Mouse (Mus musculus) small intestine, adult 2 months (tissue): ENCODE measurements at regions not wholly inside any gene's neighbourhood (a gene's known extent, or its start where the extent isn't known, plus 50 kb on each side); places are given as distances from the start of the nearest gene placed in this dataset.
A peak's percentile ranks its signal among the peaks of the same experiment; 100 is the strongest.

ENCODE experiments used
- H3K27ac ChIP-seq: fragments of 200-500 bp; 2 replicates; pipeline ENCODE4 v1.5.1; 2012; ENCODE audit warnings: low read depth, low read length, control low read depth, inconsistent platforms; ENCODE audit not compliant: insufficient read depth
- H3K27me3 ChIP-seq: fragments of 200-500 bp; 2 replicates; pipeline ENCODE4 v1.6.1; 2012; ENCODE audit warnings: mild to moderate bottlenecking, moderate library complexity, low read length, inconsistent platforms; ENCODE audit not compliant: control insufficient read depth, insufficient read depth
- H3K36me3 ChIP-seq: fragments of 200-500 bp; 2 replicates; pipeline ENCODE4 v1.6.1; 2012; ENCODE audit warnings: mild to moderate bottlenecking, low read length, control low read depth, inconsistent platforms; ENCODE audit not compliant: control insufficient read depth, insufficient read depth
- H3K4me1 ChIP-seq: fragments of 200-500 bp; 2 replicates; pipeline ENCODE4 v1.6.1; 2012; ENCODE audit warnings: low read length, inconsistent platforms, mixed read lengths; ENCODE audit not compliant: control insufficient read depth, insufficient read depth, insufficient read length
- H3K4me3 ChIP-seq: fragments of 200-500 bp; 2 replicates; pipeline ENCODE4 v1.5.1; 2012; ENCODE audit warnings: low read depth, mild to moderate bottlenecking, control low read depth, inconsistent platforms, low read length, moderate library complexity
- CTCF ChIP-seq: fragments of 200-500 bp; IDR thresholded peaks from 2 replicates; pipeline ENCODE4 v1.5.1; 2012; ENCODE audit warnings: low read depth, mild to moderate bottlenecking, control low read depth, inconsistent platforms, low read length, moderate library complexity, mixed read lengths; ENCODE audit not compliant: insufficient replicate concordance, insufficient read length; ENCODE audit errors: extremely low read depth
- POLR2A ChIP-seq: fragments of 200-500 bp; IDR thresholded peaks from 2 replicates; pipeline ENCODE4 v1.6.1; 2012; ENCODE audit warnings: low read depth, mild to moderate bottlenecking, control low read depth, inconsistent platforms, low read length, moderate library complexity
- WGBS: fragments of 180-500 bp; shearing (Covaris S2); methylation state at CpG from one replicate; pipeline ENCODE4 v1.1.7; 2018; 5-methylcytosine and 5-hydroxymethylcytosine counted together

DNA sequence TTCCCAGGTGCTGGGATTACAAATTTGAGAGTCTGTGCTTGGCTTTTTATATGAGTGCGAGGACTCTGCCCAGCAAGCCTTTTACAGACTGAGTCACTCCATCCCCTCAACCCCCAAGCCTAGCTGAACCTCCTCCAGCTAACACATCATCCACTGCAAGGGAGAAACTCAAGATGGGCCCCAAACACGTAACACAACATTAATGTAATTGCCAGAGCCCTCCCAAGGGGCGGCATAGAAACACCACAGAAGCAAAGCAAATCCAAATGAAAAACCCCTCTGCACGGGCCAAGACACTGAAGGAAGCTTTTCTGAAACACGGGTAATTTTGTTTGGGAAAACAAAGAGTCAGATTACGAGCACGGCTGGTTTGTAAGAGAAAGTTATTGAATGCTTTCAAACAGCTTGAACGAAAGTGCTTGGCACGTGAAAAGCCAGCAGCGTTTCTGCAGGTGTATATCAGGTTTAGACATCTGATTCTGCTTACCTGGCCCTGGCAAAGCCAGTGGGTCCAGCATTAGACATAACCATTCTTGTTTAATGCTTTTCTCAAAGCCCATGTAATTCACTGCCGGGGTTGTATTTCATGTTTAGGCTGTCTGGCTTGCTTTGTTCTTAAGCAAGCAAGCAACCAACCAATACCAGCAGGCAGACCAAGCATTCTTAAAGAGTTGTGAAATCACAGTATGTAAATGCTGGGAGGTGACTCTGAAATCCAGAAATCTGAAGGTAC is 132.8 kb downstream of the Ets2 start:
- no peaks in the 10 kb centered on the region for H3K27me3 ChIP-seq
- H3K36me3 ChIP-seq: no peaks in the 10 kb centered on the region
- TF ChIP-seq POLR2A (no peak), CTCF (no peak)
- peaks cover 12% of the 10 kb centered on the region for H3K4me1 ChIP-seq
- 81% methylated on average over 11 of the region's 11 CpGs for WGBS
- H3K27ac ChIP-seq: no peak overlapping the region
- no peak overlapping the region for H3K4me3 ChIP-seq

- Histone ChIP-seq H3K27me3 (no peaks in the 10 kb centered on the region), H3K36me3 (no peaks in the 10 kb centered on the region), H3K27ac (no peak overlapping the region), H3K4me1 (peaks cover 12% of the 10 kb centered on the region), H3K4me3 (no peak overlapping the region)
- WGBS: 82% methylated on average over 10 of the region's 10 CpGs
- TF ChIP-seq CTCF (no peak), POLR2A (no peak)
Measured at GRCm38 (mm10) chr16:95833455-95833854, 131.6 kb downstream of the Ets2 start.

DNA sequence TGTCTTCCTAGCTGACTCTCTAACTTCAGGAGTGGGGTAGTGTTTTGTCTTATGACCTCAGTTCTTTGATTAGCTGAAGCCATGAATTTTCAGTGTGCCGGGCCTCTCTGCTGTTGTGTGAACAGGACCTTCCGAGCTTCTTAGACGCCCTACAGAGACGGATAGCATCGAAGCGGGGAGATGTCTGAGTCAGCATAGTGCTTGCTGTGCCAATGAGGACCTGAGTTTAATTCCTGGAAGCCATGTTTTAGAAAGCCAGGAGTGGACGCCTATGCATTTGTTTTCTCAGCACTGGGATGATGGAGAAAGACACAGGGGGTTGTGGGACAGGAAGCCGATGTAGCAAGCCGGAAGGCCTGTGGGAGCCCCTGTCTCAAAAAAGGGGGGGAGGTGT is 130.5 kb downstream of the Ets2 start:
- TF ChIP-seq POLR2A (no peak), CTCF (no peak)
- 88% methylated on average over 9 of the region's 9 CpGs for WGBS
- Histone ChIP-seq H3K4me3 (no peak overlapping the region), H3K27ac (no peak overlapping the region), H3K4me1 (peaks cover 12% of the 10 kb centered on the region), H3K27me3 (no peaks in the 10 kb centered on the region), H3K36me3 (no peaks in the 10 kb centered on the region)

- H3K4me1 ChIP-seq: peaks cover 12% of the 10 kb centered on the region
- peak overlapping the region; percentile 2; the same call in 1 of the 2 replicates for H3K27ac ChIP-seq
- no peak overlapping the region for H3K4me3 ChIP-seq
- no peaks in the 10 kb centered on the region for H3K27me3 ChIP-seq
- H3K36me3 ChIP-seq: no peaks in the 10 kb centered on the region
- no peak for TF ChIP-seq CTCF
- TF ChIP-seq POLR2A: no peak
- 39% methylated on average over 11 of the region's 11 CpGs for WGBS
Measured at GRCm38 (mm10) chr16:95831566-95832345, 129.9 kb downstream of the Ets2 start.

- Histone ChIP-seq H3K36me3 (no peaks in the 10 kb centered on the region), H3K27ac (peak overlapping the region; percentile 21; the same call in 1 of the 2 replicates), H3K4me1 (peaks cover 23% of the 10 kb centered on the region), H3K4me3 (no peak overlapping the region), H3K27me3 (no peaks in the 10 kb centered on the region)
- no peak for TF ChIP-seq POLR2A
- no peak for TF ChIP-seq CTCF
- WGBS: 73% methylated on average over 6 of the region's 6 CpGs
Measured at GRCm38 (mm10) chr16:95827402-95827737, 125.5 kb downstream of the Ets2 start.

GRCm38 (mm10) chr16:95826681-95827401 is 125.0 kb downstream of the Ets2 start:
- peaks cover 20% of the 10 kb centered on the region for H3K4me1 ChIP-seq
- no peaks in the 10 kb centered on the region for H3K27me3 ChIP-seq
- no peaks in the 10 kb centered on the region for H3K36me3 ChIP-seq
- WGBS: 81% methylated on average over 5 of the region's 5 CpGs
- TF ChIP-seq POLR2A (no peak), CTCF (no peak)
- H3K4me3 ChIP-seq: no peak overlapping the region
- H3K27ac ChIP-seq: peak overlapping the region; percentile 21; the same call in 1 of the 2 replicates

- no peaks in the 10 kb centered on the region for H3K27me3 ChIP-seq
- no peak overlapping the region for H3K27ac ChIP-seq
- peaks cover 16% of the 10 kb centered on the region for H3K4me1 ChIP-seq
- H3K4me3 ChIP-seq: no peak overlapping the region
- H3K36me3 ChIP-seq: no peaks in the 10 kb centered on the region
- WGBS: 60% methylated on average over 5 of the region's 5 CpGs
- no peak for TF ChIP-seq POLR2A
Measured at GRCm38 (mm10) chr16:95825723-95826122, 123.8 kb downstream of the Ets2 start.
